Mouse (Mus musculus): Measurements from ENCODE around the gene Rap1a.

Rap1a gene

GRCm38 (mm10) chr3:105763132-105763851 lies 37.8 kb downstream of the Rap1a start:
- DNase-seq (ENCODE audit: low read depth, low spot score) = no peak

- no peak for DNase-seq (ENCODE audit: low read depth, low spot score)
These were observed 41.1 kb downstream of the Rap1a start for GRCm38 (mm10) chr3:105760063-105760462.

GRCm38 (mm10) chr3:105758658-105759057 lies 42.5 kb downstream of the Rap1a start:
- DNase-seq (ENCODE audit: low read depth, low spot score) = no peak

GRCm38 (mm10) chr3:105758098-105758497 lies 43.0 kb downstream of the Rap1a start:
- DNase-seq (ENCODE audit: low read depth, low spot score) = no peak

GRCm38 (mm10) chr3:105757323-105758083 lies 43.6 kb downstream of the Rap1a start:
- DNase-seq (ENCODE audit: low read depth, low spot score) = no peak

- DNase-seq (ENCODE audit: low read depth, low spot score) = no peak
These were observed 44.6 kb downstream of the Rap1a start for GRCm38 (mm10) chr3:105756505-105756904.

- DNase-seq (ENCODE audit: low read depth, low spot score) = no peak
These were observed 46.0 kb downstream of the Rap1a start for GRCm38 (mm10) chr3:105755123-105755522.

GRCm38 (mm10) chr3:105754184-105754583 lies 47.0 kb downstream of the Rap1a start:
- DNase-seq (ENCODE audit: low read depth, low spot score) = no peak

GRCm38 (mm10) chr3:105750810-105751209 lies 50.3 kb downstream of the Rap1a start:
- DNase-seq (ENCODE audit: low read depth, low spot score) = no peak

- no peak for DNase-seq (ENCODE audit: low read depth, low spot score)
These were observed 54.6 kb downstream of the Rap1a start for GRCm38 (mm10) chr3:105746542-105746941.

GRCm38 (mm10) chr3:105737666-105738065 lies 63.5 kb downstream of the Rap1a start:
- no peak for DNase-seq (ENCODE audit: low read depth, low spot score)

GRCm38 (mm10) chr3:105737070-105737469 lies 64.1 kb downstream of the Rap1a start:
- DNase-seq (ENCODE audit: low read depth, low spot score) = no peak

GRCm38 (mm10) chr3:105736148-105736547 lies 65.0 kb downstream of the Rap1a start:
- no peak for DNase-seq (ENCODE audit: low read depth, low spot score)

GRCm38 (mm10) chr3:105735285-105735684 lies 65.9 kb downstream of the Rap1a start:
- no peak for DNase-seq (ENCODE audit: low read depth, low spot score)

- DNase-seq (ENCODE audit: low read depth, low spot score) = no peak
These were observed 67.6 kb downstream of the Rap1a start for GRCm38 (mm10) chr3:105733538-105733937.

- DNase-seq (ENCODE audit: low read depth, low spot score) = no peak
These were observed 68.8 kb downstream of the Rap1a start for GRCm38 (mm10) chr3:105732360-105732759.

GRCm38 (mm10) chr3:105726037-105726436 lies 75.1 kb downstream of the Rap1a start:
- peak; percentile 46 for DNase-seq (ENCODE audit: low read depth, low spot score)

- no peak for DNase-seq (ENCODE audit: low read depth, low spot score)
These were observed 78.6 kb downstream of the Rap1a start for GRCm38 (mm10) chr3:105722510-105722909.

GRCm38 (mm10) chr3:105721681-105722201 lies 79.4 kb downstream of the Rap1a start:
- DNase-seq (ENCODE audit: low read depth, low spot score) = no peak

GRCm38 (mm10) chr3:105720514-105720913 lies 80.6 kb downstream of the Rap1a start:
- DNase-seq (ENCODE audit: low read depth, low spot score) = no peak

GRCm38 (mm10) chr3:105719979-105720378 lies 81.2 kb downstream of the Rap1a start:
- DNase-seq (ENCODE audit: low read depth, low spot score) = no peak

GRCm38 (mm10) chr3:105718746-105719145 lies 82.4 kb downstream of the Rap1a start:
- DNase-seq (ENCODE audit: low read depth, low spot score) = no peak
